Mouse (Mus musculus): Measurements from ENCODE around the gene Arhgap21.
"Not testable (repeated sequence)": the region's sequence is repeated elsewhere in the genome, so short reads cannot be mapped to it uniquely, and the experiment has no call there.

Arhgap21 gene

DNA sequence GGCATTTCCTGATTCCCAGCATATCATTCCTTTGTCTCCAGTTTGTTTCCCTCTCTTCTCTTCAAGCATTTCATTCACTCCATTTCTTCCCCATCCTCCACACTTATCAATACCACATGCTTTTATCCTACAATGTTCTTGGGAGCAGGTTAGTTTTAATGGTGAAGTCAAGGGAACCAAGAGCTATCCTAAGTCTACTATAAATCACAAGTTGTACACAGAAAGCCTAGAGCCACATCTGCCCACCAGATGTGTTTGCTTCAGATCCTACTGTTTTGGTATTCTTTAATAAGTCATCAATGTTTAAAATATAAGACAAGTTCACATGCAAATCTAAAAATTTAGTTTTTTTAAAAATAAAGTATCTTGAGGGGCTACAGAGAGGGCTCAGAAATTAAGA is 27.6 kb downstream of the Arhgap21 start:
- no peak for DNase-seq (ENCODE audit: low spot score)

DNA sequence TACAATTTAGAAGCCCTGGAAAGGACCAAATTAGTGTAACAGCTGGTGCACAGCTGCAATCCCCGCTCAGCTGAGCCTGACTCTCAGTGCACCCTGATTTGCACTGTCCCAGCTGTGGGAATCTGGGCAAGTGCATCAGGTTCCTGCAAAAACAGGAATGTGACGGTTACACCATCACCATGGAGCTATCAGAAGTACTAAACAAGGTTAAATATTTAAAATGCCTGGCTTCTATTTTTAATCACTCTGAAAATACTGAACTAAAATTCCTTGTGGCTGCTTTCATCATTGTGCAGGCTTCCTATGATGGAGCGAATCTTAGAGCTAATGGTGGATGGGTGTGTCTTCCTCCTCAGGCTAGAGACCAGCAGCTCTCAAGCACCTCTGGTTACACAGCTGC is 29.3 kb downstream of the Arhgap21 start:
- no peak for DNase-seq (ENCODE audit: low spot score)

DNA sequence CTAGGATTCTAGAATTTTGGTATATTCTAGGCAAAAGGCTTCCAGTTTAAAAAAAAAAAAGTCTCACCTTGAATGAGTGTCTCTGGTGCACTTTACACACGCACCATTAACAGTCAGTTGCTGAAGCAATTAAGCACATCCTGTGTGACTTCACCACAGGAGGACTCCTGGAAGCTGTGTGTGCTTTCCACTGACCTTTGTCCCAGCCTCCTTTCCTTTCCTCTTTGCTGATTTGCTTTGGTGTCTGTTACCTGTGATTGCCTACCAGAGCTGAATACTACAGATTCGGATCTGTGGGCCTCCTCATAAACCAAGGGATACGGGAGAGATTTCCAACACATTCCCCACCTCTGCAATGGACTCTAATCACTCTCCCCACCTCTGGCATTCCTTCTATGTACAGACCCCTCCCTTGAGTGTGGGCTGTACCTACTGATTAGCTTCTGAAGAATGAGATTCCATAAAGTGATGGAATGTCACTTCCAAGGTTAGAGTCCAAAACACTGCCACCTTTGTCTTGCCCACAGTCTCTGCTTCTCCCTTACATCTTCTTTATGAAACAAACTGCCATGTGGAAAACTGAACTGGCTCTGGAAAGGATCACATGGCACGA is 32.0 kb downstream of the Arhgap21 start:
- no peak for DNase-seq (ENCODE audit: low spot score)

DNA sequence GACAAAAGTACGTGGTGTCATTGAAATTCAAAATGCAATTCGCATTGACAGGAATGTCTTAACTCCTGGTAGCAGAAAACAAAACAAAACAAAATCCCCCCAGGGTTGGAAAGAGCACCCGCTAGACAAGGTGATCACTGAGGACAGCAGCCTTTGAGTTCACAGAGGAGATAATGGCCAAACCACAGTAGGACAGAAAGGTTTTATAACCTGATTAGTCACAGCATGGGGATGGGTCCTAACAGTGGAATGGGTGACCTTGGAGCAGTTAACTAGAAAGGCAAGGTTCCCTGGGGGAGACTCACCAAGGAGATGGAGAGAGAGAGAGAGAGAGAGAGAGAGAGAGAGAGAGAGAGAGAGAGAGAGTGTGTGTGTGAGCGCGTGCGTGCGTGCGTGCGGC is 34.3 kb downstream of the Arhgap21 start:
- no peak for DNase-seq (ENCODE audit: low spot score)

DNA sequence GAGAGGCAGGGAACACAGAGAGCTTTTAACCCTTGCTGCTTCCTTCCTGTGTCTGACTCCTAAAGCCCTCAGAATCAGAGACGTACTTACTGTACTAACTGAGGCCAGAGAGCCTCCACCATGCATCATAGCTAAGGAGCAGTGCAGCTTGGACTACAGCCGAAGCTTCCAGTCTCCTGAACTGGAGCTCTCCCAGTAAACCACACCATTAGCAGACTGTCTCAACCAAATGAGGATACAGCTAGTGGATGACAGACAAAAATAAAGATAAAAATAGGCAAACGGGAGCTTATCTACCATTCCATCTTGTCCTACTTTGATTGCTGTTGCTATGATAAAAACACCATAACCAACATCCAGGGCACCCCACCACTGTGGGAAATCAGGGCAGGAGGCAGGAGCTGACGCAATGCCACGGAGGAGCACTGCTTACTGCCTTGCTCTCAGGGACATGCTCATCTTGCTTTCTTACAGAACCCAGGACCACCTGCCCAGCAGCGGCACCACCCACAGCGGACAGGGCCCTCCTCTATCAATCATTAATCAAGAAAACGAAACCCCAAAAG is 35.9 kb downstream of the Arhgap21 start:
- DNase-seq (ENCODE audit: low spot score), result no peak

DNA sequence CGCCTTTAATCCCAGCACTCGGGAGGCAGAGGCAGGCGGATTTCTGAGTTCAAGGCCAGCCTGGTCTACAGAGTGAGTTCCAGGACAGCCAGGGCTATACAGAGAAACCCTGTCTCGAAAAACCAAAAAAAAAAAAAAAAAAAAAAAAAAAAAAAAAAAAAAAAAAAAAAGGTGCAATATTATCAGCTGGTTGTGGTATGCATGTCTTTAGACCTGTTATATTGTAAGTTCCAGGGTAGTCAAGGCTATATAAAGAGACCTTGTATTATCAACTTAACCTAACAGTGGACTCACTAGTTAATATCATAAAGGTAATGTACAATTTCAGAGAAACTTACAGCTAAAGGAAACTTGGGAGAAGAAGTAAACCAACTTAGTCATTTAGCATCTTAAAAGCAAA is 36.9 kb downstream of the Arhgap21 start:
- not testable (repeated sequence) for DNase-seq (ENCODE audit: low spot score)

DNA sequence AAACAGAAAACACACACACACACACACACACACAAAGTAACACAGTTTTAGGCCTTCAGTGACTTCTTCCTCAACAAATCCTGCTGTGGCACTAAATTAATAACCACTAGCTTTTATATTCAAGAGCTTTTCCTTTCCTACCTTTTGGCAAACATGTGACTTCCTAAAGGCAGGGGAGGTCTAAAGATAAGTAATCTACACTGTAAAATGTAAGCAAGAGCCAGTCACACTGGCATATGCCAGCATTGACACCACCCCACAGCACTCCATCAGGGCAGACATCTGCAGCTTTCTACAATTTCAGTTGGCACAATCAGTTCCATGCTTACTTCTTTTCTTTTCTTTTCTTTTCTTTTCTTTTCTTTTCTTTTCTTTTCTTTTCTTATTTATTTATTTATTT is 40.2 kb downstream of the Arhgap21 start:
- no peak for DNase-seq (ENCODE audit: low spot score)

DNA sequence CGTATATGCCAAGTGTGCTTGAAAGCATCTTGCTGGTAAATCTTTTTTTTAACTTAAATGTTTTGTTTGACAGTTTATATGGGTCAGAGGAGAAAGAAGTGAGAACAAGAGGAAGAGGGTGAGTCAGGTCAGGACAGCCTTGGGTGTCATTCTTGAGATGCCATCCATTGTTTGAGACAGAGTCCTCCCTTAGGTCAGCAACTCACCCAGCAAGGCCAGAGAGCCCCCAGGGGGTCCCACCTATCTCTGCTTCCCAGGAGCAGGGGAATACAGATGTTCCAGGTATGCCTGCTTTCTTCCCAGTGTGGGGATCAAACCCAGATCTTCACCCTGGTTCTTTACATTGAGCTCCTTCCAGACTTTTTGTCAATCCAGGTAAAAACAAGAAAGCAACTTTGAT is 43.7 kb downstream of the Arhgap21 start:
- DNase-seq (ENCODE audit: low spot score), result no peak

DNA sequence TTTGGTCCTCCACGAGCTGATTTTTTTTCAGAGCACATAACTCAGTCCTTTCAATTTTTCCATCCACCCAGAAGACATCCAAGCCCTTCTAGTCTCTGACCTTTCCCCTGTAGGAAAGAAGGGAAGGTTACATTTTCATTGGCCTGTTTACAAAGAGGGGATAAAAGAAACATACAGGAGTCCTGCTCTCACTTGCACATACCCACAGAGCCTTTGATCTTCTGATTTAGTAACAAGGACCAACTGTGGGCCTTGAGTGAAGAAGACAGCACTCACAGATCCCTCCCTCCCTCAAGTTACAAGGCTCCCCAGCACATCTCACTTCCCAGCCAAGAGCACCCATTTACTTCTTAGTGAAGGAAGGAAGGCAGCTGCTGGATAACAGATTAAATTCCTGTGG is 46.3 kb downstream of the Arhgap21 start:
- DNase-seq (ENCODE audit: low spot score), result no peak

DNA sequence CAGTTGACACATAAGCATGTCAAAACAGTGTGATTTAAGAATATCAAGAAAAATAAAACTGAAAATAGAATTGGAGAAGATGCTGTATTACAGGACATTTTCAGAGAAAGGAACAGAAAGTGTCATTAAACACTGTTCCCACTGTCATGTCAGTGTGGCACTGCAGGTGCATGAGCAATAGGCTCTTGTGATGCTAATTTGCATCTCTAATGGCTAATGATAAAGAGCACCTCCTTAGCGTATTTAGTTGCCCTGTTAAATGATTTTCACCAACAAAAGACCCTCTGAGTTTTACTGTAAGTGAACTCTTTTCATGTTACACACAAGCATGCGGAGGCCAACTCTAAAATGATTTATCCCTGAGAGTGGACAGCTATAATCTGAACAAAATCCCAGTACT is 47.1 kb downstream of the Arhgap21 start:
- no peak for DNase-seq (ENCODE audit: low spot score)

DNA sequence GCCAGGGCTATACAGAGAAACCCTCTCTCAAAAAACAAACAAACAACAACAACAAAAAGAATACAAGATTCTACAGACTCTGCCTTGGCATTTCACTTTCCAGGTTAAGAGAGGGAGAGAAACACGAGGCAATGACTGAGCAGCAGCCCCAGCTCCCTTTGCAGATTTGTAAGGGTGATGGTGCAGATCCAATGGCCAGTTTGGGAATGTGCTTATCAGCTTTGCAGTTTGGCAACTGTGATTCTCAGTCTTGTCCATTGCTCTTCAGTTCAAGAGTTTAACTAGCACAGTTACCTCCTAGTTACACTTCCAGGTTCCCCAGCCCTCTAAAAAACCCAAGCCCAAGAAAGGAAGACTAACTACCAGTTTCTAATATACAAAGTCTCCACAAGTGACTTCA is 47.7 kb downstream of the Arhgap21 start:
- no peak for DNase-seq (ENCODE audit: low spot score)

DNA sequence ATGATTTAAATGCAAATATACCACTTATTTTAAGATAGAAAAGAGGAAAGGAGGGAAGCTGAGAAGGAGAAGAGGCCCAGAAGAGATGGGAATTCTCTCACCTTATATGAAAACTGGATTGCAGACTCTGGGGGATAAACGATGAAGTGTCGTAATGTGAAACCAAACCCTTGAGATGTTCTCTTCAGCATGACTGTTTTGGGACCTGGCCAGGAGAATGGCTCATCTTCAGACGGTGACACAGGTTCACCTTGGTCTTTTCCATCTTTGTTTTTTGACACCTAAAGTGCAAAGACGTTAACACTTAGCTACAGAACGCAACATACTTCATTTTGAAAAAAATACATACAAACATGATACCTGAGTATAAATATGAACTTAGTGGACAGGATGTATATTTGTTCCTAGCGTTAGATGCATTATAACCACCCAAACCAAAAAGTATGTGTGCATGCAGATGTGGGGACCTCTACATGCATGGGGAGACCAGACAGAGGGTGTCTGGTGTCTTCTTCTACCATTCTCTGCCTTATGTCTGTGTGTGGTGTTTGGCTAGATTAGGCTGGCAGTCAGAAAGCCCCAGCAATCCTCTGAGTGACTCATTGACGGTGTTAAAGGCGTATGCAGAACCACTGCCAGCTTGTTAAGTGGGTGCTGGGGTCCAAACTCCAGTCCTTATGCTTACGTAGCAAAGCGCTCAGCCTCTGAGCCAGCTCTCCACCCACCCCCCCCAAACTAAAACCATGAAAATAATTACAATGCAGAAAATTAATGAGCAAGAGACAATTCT is 54.0 kb downstream of the Arhgap21 start:
- no peak for DNase-seq (ENCODE audit: low spot score)

DNA sequence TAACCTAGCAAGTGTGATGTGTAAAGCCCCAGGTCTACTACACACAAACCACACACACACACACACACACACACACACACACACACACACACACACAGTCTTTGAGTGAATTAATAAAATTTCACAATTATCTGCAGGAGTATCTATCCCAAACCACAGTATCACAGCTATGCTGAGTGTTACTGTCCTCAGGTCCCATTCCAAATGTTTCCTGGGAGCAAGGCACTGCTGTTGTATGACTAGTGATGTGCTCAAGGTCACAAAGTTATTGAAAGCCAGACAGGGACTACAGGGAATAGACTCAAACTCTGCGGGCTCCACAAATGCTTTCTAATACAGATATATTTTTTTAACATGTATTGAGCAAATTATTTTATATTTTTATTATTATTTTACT is 55.7 kb downstream of the Arhgap21 start:
- DNase-seq (ENCODE audit: low spot score), result no peak

DNA sequence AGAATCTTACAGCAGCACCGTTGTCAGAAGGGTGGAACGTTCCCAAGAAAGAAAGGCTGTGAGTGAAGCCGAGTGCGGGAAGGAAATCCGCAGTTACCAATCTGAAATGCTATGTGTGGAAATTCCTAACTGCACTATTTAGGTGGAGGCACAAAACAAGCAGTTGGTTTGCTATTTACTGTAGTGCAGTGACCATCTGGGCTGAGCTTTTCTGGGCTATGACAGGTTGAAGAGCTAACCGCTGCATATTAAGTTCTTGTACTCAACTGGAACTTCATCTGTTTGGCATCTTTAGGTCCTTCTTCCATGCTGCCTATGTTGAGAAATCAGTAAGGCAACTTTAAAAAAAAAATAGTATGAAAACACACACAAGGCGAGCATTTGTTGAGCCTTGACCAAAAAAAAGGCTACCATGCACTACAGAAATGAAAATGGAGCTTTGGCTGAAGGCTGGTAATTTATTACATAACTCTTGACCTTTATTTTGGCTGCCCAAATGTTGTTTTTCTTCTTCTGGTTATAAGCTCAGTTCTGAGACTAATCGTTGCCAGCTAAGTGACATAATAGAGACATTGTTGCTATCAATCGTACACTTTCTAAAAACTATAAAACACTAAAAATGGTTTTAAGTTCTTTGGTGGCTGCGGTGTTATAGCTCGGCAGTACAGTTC is 56.2 kb downstream of the Arhgap21 start:
- no peak for DNase-seq (ENCODE audit: low spot score)

DNA sequence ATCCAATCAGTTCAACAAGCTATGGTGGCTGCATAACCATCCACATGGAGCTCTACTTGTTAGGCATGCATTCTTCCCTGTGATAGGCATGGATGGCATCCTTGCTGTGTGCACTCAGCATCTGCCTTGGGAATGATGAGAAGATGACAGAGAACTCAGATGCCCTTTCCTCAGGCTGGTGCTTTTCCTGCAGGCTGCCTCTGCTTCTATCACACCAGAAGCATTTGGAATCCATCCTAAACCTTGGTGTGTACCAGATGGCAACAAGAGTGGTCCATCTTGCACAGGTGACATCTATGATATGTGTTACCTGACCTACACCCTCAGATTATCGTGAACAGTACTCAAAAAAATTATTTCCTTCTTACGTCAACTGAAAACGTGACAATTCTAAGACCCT is 58.2 kb downstream of the Arhgap21 start:
- no peak for DNase-seq (ENCODE audit: low spot score)

DNA sequence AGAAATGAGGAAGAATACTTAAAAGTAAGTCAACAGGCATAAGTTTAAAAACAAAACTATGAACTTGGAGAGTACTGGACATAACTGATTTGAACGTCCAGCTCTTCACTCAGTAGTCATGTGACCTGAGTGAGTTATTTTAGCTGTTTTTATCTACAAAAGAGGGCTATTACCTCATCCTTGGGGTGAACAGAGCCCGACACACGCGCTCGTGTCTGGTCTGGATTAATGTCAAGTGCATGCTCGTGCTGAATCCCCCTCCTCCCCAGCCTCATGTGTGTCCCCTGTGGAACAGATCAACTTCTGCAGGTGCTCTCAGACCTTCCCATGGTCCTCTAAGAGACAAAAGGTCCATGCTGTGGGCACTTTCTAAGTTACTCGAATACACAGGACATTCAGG is 59.3 kb downstream of the Arhgap21 start:
- no peak for DNase-seq (ENCODE audit: low spot score)

DNA sequence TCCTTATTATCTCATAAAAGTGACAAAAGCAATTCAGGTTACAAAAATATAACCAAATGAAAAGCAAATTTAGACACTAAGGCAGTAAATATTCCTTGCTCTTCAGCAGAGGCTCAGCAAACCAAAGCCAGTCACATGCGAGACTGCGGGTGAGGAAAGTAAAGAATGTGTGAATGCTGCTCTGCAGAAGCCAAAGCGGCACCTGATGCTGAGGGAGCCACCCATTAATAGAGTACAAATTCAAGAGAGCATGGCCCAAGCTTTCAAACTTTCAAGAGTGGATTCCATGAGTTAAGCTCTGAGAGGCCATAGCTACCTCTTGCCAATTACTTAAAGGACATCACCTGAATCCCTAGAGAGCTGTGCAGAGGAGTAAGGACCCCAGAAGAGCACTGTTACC is 61.4 kb downstream of the Arhgap21 start:
- no peak for DNase-seq (ENCODE audit: low spot score)

DNA sequence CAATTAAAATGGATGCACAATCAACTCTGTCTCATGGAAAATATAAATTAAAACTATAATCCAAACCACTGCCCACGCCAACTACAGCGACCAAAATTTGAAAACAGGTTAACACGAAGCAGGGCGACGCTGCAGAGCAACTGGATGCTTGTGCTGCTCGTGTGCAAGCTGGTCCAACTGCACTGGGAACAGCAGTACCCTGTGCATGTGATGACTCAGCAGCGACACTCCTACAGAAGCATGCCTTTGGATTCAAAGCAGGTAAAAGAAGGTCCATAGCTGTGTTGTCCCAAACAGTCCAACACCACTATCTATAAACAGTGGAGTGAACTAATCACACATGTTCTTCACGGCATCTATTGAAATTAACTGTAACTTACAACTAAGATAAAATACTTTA is 63.3 kb downstream of the Arhgap21 start:
- no peak for DNase-seq (ENCODE audit: low spot score)

DNA sequence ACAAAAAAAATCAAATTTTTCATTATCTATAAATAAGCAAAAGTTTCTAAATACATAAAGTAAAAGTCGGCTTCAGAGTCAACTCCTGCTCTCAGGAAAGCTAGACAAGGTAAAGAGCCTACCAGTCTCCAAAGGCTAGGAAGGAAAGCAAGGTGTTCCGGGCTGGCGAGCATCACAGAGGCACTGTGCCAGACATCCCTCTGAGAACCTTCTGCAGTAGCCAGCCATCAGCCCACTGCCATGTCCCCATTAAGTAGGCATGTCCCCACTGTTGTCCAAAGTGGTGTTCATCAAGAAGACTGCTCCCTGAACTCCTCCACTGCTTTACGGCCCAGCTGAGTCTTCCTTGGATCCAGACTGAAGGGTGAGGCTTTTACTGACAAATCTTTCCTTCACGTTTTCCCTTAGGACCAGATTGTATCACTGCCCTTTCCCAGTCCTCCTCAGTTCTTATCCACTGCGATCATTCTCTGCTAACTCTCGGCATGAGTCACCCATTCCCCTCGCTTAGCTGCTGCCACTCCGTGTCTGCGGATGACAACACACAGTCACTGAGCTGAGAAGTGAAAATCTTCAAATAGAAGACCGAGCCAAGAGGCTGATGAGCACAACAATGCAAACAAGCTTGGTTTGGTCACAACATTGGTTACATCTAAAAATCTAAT is 65.6 kb downstream of the Arhgap21 start:
- DNase-seq (ENCODE audit: low spot score), result no peak

DNA sequence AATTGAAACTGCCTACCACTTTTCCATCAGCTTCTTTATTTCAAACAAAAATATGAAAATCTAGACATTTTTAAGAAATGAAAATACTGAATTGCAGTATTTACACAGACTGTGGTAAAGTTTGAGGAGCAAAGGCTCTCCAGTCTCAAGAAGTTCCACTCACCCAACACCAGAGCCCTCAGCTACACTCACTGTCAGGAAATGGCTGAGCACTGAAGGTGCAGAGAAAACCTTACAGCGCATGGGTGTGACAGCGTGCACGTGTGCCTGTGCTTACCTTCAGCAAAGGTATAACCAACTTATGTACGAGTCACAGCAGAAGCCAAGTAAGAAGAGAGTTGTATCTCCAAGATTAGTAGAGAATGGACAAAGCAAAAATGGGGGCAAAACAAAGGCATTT is 66.8 kb downstream of the Arhgap21 start:
- DNase-seq (ENCODE audit: low spot score), result no peak

DNA sequence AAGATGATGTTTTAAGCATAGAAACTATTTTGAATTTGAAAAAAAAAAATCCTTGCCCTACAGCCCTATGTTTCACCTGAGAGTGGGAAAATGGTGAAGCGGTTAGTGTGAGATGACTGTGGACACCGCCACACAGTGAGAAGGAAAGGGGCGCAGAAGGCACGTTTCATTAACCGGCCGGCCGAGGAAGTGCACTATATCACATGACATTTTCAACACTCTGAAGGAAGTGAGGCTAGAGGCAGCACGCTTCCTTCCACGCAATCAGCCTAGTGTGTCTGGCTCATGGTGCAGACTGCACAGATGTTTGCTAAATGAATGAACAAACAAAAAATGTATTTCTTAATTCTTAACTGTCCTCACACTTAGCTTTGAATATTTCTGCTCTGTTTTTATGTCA is 69.4 kb downstream of the Arhgap21 start:
- no peak for DNase-seq (ENCODE audit: low spot score)

DNA sequence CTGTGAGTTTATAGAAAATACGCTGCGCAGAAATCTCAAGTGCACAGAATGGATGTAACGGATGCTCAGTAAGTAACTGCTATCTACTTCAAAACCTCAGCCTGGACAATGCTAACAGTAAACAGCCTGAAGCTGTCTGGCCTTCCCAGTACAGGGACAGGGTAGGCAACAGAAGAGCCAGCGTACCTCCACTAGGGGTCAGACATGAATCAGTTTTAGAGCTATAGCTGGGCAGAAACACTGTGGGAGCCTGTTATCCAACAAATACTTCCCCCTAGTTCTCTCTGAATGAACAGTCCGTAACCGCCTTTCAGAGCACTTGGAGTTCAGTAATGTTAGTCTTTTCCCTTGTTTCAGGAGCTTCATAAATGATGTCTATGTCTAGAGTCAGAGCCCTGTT is 70.0 kb downstream of the Arhgap21 start:
- peak; percentile 87 for DNase-seq (ENCODE audit: low spot score)

DNA sequence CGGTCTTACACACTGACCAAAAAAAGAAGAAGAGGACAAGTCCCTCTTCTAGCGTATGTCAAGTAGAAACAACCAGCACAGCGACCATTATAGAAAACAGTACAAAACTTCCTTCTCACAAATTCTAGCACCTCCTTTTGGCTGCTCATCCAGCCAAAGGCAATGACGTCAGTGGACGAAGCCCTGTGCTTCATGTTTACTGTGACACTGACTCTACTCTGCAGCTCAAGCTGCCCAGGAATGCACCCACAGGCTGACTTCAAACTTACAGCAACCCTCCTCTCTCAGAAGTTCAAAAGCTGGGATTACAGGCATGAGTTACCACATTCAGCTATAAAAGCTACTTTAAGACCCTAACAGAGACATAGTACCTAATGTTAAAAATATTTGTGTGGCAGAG is 72.2 kb downstream of the Arhgap21 start:
- no peak for DNase-seq (ENCODE audit: low spot score)
